Mouse (Mus musculus) spleen, postnatal 10 days (tissue): ENCODE data around the gene Hivep2.

Source experiments
- DNase-seq, 2 experiments: peaks; one replicate each; pipeline ENCODE4 v3.0.0; 2021 to 2022; ENCODE audit warnings: low spot score in 2 of 2

Hivep2 gene

GRCm38 (mm10) chr10:14080830-14081229, 115.0 kb downstream of the Hivep2 start:
- no peak for DNase-seq

DNA sequence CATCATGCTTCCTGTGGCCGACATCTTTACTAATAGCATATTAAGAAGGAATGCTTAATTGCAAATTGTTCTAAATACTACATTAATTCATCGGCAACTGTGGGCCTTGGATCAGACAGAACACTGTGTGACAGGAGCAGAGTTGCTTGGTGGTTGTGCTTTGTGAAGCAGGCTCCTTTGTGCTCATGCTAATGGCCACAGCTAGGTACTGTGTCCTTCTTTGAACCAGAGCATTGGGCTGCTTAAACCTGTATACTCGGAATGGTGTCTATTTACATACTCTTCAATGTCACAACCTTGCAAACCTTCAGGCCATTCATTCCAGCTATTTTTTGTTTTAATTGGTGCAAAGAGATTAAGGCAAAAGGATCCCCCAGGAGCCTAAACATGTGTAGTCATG, 115.9 kb downstream of the Hivep2 start:
- DNase-seq, result no peak

- no peak for DNase-seq
Measured at GRCm38 (mm10) chr10:14082275-14082674, 116.4 kb downstream of the Hivep2 start.

DNA sequence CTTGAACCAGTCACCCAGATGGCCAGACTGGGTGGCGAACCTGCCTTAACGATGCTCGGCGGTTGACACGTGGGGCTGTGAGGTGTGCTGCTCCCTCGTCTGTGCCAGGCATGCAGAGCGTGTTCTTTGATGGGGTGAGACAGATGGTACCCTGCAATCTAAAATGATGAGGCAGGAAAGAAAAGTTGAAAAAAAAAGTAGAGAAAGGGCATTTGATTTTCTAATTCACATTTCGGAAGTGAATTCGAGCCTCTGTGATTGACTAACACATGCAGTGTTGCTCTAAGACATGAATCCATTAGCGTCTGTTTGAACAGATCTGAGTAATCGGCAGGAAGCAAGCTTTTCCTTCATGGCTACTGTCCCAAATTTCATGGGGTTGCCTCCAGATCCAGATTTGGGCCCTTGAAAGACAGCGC, 119.4 kb downstream of the Hivep2 start:
- DNase-seq, result no peak

DNA sequence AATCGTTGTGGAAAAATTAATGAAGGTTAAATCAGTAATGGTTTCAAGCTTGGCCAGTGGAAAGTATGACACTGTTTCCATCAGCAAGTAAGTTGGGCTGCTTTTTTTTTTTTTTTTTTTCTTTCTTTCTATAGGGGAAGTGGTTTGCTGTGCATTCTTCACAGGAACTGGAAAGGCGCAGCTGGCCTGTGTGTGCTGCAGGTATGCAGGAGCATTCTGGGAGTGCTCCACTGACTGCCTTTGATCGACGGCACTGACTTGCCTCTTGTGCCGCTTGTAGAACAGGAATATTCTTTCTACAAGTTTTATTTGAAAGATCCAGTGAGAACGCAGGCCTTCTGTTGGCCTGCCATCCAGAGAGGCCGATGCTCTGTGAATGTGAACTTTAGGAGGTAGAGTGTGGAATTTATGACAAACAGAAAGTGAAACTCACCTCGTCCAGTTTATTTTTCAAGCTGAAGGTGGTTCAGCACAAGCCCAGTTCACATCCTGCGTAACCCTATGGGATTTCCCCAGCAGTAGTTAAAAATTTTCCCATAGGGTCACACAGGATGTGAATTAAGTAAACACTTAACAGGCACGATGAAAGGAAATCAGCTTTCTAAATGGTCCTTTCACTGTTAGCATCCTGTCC, 120.1 kb downstream of the Hivep2 start:
- DNase-seq, result peak in 1 of 2 experiments; percentile 40

- DNase-seq, result no peak
Measured at GRCm38 (mm10) chr10:14087316-14087715, 121.4 kb downstream of the Hivep2 start.

- peak in 1 of 2 experiments; percentile 30 for DNase-seq
Measured at GRCm38 (mm10) chr10:14089488-14089887, 123.6 kb downstream of the Hivep2 start.

DNA sequence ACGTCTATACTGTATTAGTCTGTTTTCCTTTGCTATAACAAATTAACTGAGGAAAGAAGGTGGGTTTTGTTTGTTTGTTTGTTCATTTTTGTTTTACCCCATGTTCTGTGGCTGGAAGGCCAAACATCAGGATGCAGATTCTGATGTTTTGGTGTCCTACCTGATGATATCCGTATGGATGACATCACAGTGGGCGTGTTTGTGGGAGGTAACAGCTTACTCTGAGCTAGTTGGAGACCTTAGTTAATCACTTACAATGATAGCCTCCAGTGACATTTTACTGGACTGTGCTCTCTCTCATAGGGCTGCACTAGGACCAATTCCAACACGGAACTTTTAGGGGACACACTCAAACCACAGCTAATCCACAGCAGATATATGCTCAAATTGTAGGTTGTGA, 128.2 kb downstream of the Hivep2 start:
- no peak for DNase-seq

- no peak for DNase-seq
Measured at GRCm38 (mm10) chr10:14096045-14096444, 130.2 kb downstream of the Hivep2 start.

DNA sequence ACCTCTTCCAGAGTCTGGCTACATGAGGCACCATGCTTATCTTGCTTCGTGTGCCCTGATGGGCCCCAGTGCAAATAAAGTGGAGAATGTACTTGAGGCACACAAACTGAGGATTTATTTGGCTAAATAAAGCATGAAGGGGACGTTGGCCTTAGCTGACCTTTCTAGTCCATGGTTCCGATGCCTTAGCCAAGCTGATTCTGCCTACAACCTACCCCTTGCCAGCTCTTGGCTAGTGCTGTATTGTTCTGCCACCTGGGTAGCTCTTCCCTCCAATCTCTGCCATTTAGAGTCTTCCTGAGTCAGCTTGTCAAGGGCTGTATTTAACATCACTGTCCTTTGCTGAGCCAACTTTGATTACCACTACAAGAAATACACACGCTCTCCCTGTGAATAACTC, 133.3 kb downstream of the Hivep2 start:
- no peak for DNase-seq

DNA sequence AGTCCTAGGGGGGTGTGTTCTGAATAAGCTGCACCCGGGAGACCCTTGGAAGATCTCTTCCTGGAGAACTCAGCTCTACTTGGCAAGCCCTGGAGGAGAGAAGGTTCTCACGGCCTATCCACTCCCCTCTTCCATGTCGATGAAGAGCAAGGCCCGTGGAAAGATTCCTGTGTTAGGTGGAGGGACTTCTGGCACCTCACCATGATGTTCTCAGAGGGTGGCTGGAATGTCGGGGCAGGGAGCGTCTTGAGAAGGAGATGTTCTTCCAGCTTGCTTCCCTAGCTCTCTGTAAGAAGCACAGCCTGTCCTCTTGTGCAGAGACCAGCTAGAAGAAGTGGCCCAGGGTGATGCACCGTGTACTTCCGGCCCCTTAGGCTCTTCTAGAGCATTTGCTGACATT, 134.2 kb downstream of the Hivep2 start:
- no peak for DNase-seq

DNA sequence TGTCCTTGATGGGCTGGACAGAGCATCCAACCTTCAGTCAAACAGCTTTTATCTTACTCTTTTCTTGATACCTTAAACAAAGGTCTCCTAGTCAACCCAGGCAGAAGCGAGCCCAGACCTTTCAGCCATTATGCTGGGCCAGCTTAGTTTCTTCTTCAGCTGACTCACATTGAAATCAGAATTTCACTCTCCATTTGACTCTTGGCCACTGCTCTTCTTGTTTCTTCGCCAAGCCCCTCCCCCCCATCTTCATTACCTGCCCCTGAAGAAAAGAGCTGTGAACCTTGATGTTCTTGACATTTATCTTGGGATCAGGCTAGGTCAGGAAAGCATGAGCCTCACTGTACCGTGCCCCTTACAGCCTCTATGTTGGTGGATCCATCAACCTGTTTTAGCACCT, 135.0 kb downstream of the Hivep2 start:
- no peak for DNase-seq

DNA sequence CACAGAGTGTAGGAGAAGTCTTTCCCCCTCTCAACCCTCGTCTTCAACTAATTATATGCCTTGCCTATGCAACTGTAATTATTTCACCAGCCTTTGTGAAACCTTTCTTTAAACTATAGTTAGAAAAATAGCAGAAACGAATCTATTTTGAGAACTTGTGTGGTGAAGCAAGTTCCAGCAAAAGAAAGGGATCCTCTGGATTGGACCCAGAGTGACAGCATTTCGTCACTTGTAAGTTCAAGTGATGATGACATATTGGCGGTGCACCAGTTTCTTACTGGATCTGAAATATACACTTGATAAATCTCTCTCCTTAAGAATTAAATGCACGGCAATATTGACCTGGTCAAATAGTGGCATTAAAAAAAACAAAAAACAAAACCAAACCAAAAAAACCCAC, 136.1 kb downstream of the Hivep2 start:
- DNase-seq, result no peak

- DNase-seq, result no peak
Measured at GRCm38 (mm10) chr10:14107980-14108671, 142.3 kb downstream of the Hivep2 start.

DNA sequence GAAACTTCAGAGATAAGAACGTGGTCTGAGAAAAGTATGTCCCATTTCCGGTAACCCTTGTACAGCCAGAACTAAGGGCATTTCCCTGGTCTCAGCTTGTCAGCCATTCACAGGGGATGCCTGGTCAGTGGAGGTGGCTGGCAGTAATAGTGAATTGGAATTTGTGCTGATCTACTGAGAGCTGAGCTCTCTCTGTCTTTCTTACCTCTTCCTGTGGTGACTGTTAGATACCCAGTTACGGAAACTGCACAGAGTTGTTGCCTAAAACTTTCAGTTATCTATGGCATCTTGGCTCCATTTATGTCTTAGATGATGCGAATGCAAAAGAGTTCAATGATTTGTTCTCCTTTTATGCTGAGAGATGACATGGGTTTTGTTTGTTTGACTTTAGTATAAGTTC, 150.0 kb downstream of the Hivep2 start:
- no peak for DNase-seq

DNA sequence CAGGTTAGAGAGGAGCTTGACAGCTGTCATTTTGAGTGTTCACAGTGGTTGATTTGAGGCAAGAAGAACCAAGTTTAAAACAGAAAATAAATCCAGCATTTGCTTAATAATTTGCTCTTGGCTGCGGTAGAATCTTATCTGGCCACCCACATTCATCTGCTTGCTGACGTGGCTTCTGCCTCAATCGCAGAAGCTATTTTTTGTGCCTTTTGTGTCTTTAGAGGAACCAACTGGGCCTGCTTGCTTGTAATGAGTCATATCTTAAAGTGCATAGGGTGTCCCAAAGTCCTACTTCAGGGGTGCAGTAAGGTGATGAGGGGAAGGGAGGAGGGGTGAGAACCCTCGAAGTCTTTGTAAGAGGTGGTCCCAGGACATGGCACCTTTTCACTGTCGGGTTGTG, 151.1 kb downstream of the Hivep2 start:
- DNase-seq, result no peak

- DNase-seq, result no peak
Measured at GRCm38 (mm10) chr10:14119201-14119600, 153.3 kb downstream of the Hivep2 start.

DNA sequence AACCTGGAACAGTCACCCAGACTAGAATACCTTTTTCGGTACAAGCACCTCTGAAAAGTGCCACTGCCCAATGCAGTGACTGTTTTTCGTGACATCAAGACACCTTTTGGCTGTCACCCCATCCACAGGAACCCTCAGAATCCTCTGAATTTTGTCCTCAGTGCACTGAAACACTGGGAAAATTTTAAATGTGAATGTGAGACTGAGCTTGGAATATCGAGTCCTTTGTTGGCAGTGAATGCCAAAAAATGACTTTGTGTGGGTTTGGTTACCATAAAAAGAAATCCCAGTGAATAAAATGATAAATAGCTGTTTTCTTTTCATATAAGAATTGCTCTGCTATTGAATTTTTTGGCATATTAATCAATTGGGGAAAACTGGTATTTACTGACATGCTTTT, 154.6 kb downstream of the Hivep2 start:
- no peak for DNase-seq

DNA sequence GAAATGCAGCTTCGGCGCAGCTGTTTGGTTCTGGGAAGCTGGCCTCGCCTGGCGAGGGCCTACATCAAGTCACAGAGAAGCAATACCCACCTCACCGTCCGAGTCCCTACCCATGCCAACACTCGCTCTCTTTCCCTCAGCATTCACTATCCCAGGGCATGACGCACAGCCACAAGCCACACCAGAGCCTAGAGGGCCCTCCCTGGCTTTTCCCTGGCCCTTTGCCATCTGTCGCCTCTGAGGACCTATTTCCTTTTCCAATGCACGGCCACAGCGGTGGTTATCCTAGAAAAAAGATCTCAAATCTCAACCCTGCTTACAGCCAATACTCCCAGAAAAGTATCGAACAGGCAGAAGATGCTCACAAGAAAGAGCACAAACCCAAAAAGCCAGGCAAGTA, 162.0 kb downstream of the Hivep2 start:
- no peak for DNase-seq

DNA sequence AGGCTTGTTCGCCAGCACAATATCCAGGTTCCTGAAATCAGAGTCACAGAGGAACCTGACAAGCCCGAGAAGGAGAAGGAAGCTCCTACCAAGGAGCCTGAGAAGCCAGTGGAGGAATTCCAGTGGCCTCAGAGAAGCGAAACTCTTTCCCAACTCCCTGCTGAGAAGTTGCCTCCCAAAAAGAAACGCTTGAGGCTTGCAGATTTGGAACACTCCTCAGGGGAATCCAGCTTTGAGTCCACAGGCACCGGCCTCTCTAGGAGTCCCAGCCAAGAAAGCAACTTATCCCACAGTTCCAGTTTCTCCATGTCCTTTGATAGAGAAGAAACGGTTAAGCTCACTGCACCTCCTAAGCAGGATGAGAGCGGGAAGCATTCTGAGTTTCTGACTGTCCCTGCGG, 164.4 kb downstream of the Hivep2 start:
- DNase-seq, result no peak

GRCm38 (mm10) chr10:14131307-14131706, 165.4 kb downstream of the Hivep2 start:
- no peak for DNase-seq

DNA sequence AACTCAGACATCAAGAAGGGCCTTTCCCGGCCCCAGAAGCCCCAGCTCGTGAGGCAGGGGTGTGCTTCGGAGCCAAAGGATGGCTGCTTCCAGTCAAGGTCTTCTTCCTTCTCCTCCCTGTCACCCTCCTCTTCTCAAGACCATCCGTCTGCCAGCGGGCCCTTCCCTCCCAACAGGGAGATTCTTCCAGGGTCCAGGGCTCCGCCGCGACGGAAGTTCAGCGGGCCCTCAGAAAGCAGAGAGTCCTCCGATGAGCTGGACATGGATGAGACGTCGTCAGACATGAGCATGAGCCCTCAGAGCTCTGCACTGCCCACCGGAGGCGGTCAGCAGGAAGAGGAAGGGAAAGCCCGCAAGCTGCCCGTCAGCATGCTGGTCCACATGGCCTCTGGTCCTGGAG, 166.2 kb downstream of the Hivep2 start:
- DNase-seq, result no peak

DNA sequence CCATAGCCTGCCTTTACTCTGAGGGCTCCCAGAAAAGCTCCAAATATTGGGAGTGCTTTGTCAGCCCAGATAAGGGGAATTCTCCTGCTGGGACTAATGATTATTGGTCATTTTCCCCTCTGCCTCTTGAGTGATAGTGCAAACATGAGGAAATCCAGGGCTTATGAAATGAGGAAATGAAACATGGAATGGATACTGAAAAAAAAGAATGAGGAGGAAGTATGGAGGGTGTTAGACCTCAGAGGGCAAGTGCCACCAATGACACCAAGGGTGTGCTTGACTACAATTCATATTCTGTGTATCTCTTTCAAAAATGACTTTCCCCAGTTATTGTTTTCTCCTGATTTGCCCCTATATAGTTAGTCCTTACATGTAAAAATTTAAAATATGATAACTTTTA, 167.1 kb downstream of the Hivep2 start:
- DNase-seq, result no peak

- no peak for DNase-seq
Measured at GRCm38 (mm10) chr10:14138663-14139062, 172.8 kb downstream of the Hivep2 start.
